Mouse (Mus musculus) cortical plate, adult 2 months (tissue): ENCODE results near the gene Tspan14.

Experiments used
- CTCF ChIP-seq: fragments of 200-500 bp; IDR thresholded peaks from 2 replicates; pipeline ENCODE4 v1.5.1; 2011; ENCODE audit warnings: mild to moderate bottlenecking, control low read depth, low read length; ENCODE audit not compliant: insufficient read depth; ENCODE audit errors: extremely low read depth
- POLR2A ChIP-seq: fragments of 200-500 bp; IDR thresholded peaks from 2 replicates; pipeline ENCODE4 v1.6.1; 2011; ENCODE audit warnings: mild to moderate bottlenecking, low read length, control low read depth; ENCODE audit not compliant: insufficient read depth; ENCODE audit errors: extremely low read depth

- TF ChIP-seq CTCF = no peak
- TF ChIP-seq POLR2A = no peak
These were observed 11.5 kb downstream of the Tspan14 start for GRCm38 (mm10) chr14:40955146-40955545.
